8 mouse cellular contexts compared by ENCODE assay signal in genomic region chr10:67075931-67076878, GRCm38 (mm10). TPM values are rescaled to one million over a fixed set of nuclear protein-coding genes. Genes with fewer than 3 reads are reported as not detected.
DNase-seq lines count a peak whose midpoint lies in the region; ATAC-seq lines count a peak whose summit lies in the region.

No protein-coding gene starts in this region.

- ATAC-seq in intestine, embryonic 16.5 days, result no peak

- no peaks in the 10 kb centered on the region for H3K9me3 ChIP-seq in intestine, embryonic 16.5 days (ENCODE audit: control insufficient read depth, low read length)

- no peaks in the 10 kb centered on the region for H3K27me3 ChIP-seq in intestine, embryonic 16.5 days (replicated peaks; ENCODE audit: control insufficient read depth, insufficient read depth, low read length)

- H3K36me3 ChIP-seq in intestine, embryonic 16.5 days (ENCODE audit: control insufficient read depth, insufficient read depth, low read length), result no peaks in the 10 kb centered on the region

- H3K27ac ChIP-seq in intestine, embryonic 16.5 days (ENCODE audit: low read length), result no peak overlapping the region

- no peak overlapping the region for H3K4me3 ChIP-seq in intestine, embryonic 16.5 days (ENCODE audit: low read length)

- H3K9ac ChIP-seq in intestine, embryonic 16.5 days (ENCODE audit: low read depth, low read length), result no peak overlapping the region

- no peak overlapping the region for H3K4me2 ChIP-seq in intestine, embryonic 16.5 days (ENCODE audit: low read depth, low read length)

- WGBS in intestine, embryonic 16.5 days, result 74% methylated on average over 21 of the region's 21 CpGs

- 0 out of 2 replicates have a peak, but pooled peaks cover 2% of the 10 kb centered on the region for H3K4me1 ChIP-seq in intestine, embryonic 16.5 days (ENCODE audit: control insufficient read depth, insufficient read depth, low read length)

- DNase-seq in layer of hippocampus, adult 11-12 months (ENCODE audit: low spot score), result peak; percentile 57
- no peak for DNase-seq in layer of hippocampus, postnatal 25 days (ENCODE audit: extremely low spot score in 1 of 2, low spot score in 1 of 2)
- DNase-seq in cerebellum, postnatal 36 days, result peak; percentile 84 to 88
- DNase-seq in kidney, postnatal 14 days, result peak; percentile 49
- DNase-seq in right cerebral cortex, adult 2 months (ENCODE audit: low spot score in 2 of 2), result peak; percentile 66 to 68
- DNase-seq in thymus, postnatal 4 days, result no peak
- DNase-seq in spleen, postnatal 10 days (ENCODE audit: low spot score in 2 of 2), result no peak

RNA-seq across cellular contexts. Expression of gene Jmjd1c, which starts 19.7 kb away (rescaled TPM):
- 10 to 100 TPM; 80.3 to 98.6 TPM for total RNA-seq in layer of hippocampus, postnatal 25 days (2021)
- polyA plus RNA-seq in intestine, embryonic 16.5 days (2015; fragmentation: Nextera tagmentation; extraction: Ambion mirVana), result 21.9 and 22.2 TPM in 2 replicates

RNA-seq across cellular contexts. Expression of gene Reep3, which starts 20.5 kb away (rescaled TPM):
- 10 to 100 TPM; 22.8 to 24.2 TPM for total RNA-seq in layer of hippocampus, postnatal 25 days (2021)
- polyA plus RNA-seq in intestine, embryonic 16.5 days (2015; fragmentation: Nextera tagmentation; extraction: Ambion mirVana), result 36.2 and 42.1 TPM in 2 replicates

Comparison
In these comparisons a context has a peak if more than half of its experiments do, and no peak if none do; other contexts are left out.
1. DNase-seq: peak in layer of hippocampus, adult 11-12 months (single experiment), cerebellum, postnatal 36 days (2 of 2), kidney, postnatal 14 days (single experiment) and right cerebral cortex, adult 2 months (2 of 2); none in layer of hippocampus, postnatal 25 days (0 of 2), thymus, postnatal 4 days (single experiment) and spleen, postnatal 10 days (0 of 2).